Mouse (Mus musculus) monocyte, adult 2 months (primary cell): ENCODE results near the gene Sbno1.
"Not testable (repeated sequence)": the region's sequence is repeated elsewhere in the genome, so short reads cannot be mapped to it uniquely, and the experiment has no call there.

Experiments
- DNase-seq, 2 experiments: peaks; one replicate each; pipeline ENCODE4 v3.0.0; 2022; ENCODE audit warnings: low spot score in 2 of 2, low read depth in 1 of 2

Sbno1 gene

GRCm38 (mm10) chr5:124425412-124426259 lies at the start of gene Sbno1:
Gene Sbno1 (minus strand): TSS chr5:124426001.
- DNase-seq = peak; percentile 85 to 89

GRCm38 (mm10) chr5:124470591-124471171 lies 44.9 kb upstream of the Sbno1 start:
- no peak for DNase-seq

GRCm38 (mm10) chr5:124469486-124469885 lies 43.7 kb upstream of the Sbno1 start:
- no peak for DNase-seq

- DNase-seq = no peak
Measured at GRCm38 (mm10) chr5:124468365-124468764, 42.6 kb upstream of the Sbno1 start.

GRCm38 (mm10) chr5:124467766-124468165 lies 42.0 kb upstream of the Sbno1 start:
- no peak for DNase-seq

GRCm38 (mm10) chr5:124464905-124465304 lies 39.1 kb upstream of the Sbno1 start:
- DNase-seq = no peak

- DNase-seq = no peak
Measured at GRCm38 (mm10) chr5:124463462-124463861, 37.7 kb upstream of the Sbno1 start.

- DNase-seq = no peak
Measured at GRCm38 (mm10) chr5:124462297-124463025, 36.7 kb upstream of the Sbno1 start.

- not testable (repeated sequence) for DNase-seq
Measured at GRCm38 (mm10) chr5:124460922-124461321, 35.1 kb upstream of the Sbno1 start.

- DNase-seq = no peak
Measured at GRCm38 (mm10) chr5:124456762-124457161, 31.0 kb upstream of the Sbno1 start.

GRCm38 (mm10) chr5:124454082-124454419 lies 28.2 kb upstream of the Sbno1 start:
- no peak for DNase-seq

GRCm38 (mm10) chr5:124453339-124454081 lies 27.7 kb upstream of the Sbno1 start:
- no peak for DNase-seq

GRCm38 (mm10) chr5:124452494-124453228 lies 26.9 kb upstream of the Sbno1 start:
- DNase-seq = no peak

- no peak for DNase-seq
Measured at GRCm38 (mm10) chr5:124450641-124451340, 25.0 kb upstream of the Sbno1 start.

- DNase-seq = no peak
Measured at GRCm38 (mm10) chr5:124450051-124450450, 24.2 kb upstream of the Sbno1 start.

- DNase-seq = no peak
Measured at GRCm38 (mm10) chr5:124449494-124449893, 23.7 kb upstream of the Sbno1 start.

- DNase-seq = no peak
Measured at GRCm38 (mm10) chr5:124446301-124446881, 20.6 kb upstream of the Sbno1 start.

- no peak for DNase-seq
Measured at GRCm38 (mm10) chr5:124445621-124446293, 20.0 kb upstream of the Sbno1 start.
